Mouse (Mus musculus) liver, adult (tissue): ENCODE results near the gene Psmg3.

Source experiments
- GATA4 ChIP-seq: IDR thresholded peaks from 2 replicates; pipeline ENCODE4 v1.6.1; 2014; ENCODE audit warnings: mild to moderate bottlenecking, low read length; ENCODE audit not compliant: insufficient replicate concordance

Gene Psmg3

DNA sequence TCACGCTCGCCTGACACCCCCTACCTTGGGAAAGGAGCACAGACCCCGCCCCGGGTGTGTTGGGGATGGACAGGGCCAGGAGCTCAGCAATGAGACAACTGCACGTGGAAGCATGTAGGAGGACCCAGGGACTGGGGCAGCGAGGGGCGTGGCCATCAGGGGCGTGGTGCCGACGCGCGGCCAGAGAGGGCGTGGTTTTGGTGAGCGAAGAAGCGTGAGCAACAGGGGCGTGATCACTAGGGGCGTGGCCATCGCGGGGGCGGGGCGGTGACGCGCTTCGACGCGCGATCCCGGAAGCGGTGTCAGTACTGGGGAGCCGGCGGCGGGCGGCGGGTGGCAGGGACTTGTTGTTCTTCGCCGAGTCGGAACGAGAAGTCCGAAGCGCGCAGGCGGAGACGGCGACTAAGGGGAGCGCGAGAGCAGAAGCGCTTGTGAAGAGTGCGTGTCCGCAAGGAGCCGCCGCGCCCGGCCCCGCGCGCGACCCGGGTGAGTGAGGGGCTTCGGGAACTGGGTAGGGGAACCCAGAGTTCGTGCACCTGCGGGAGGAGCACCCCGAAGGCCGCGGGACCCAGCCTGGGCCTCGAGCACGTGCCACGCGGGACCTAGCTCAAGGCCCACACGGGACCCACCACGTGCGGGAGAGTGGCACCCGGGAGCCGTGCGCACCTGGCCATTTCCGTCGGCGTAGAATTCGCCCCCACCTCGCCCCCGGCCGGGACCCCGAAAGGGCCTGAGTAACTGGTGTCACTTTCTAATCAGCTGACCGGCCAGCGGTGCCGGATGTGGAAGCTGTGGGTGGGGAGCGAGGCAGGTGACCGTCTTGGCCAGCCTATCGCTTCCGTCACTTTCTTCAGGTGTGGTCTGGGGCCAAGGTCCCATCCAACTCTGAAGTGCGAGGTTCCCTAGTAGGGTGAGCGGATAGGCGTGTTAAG is 35.2 kb downstream of the Psmg3 start, which contains the start of gene Mafk:
Mafk (plus strand) TSS at position 287 of the 932 bp plus-strand sequence.
- no peak for TF ChIP-seq GATA4

DNA sequence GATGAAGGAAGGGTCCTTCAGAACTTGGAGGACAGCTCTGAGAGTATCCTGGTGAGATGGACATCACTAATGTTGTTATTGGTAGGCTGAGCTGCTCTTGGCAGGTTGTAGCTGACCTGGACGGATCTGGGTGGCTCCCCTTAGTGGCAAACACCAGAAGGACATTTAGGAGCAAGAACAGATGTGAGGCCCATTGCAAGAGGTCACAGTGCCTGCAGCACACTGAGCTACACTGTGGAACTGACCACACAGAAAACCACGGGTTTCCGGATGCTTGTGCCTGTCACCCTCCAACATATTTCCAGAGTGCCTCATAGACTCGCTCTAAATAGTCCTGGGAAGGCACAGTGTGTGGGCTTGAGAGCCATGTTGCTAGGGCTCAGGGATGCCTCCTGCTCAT is 37.2 kb downstream of the Psmg3 start:
- no peak for TF ChIP-seq GATA4

DNA sequence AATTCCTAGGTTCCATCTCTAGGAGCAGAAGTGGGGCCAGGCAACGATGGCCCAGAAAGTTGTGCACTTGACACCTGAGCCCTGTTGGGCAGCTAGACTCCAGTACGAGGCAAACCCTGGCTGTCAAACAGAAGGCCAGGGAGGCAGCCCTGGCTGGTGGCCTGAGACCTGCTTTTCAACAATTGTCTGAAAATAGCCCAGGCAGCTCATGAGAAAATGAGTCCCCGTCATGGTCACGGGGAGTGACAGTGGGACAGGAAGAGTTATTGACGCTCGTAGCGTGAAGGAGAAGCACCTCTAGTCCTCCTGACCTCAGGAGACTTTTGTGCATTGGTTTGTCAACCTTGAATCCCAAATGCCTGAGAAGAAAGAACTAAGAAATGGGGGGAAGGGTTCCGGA is 45.3 kb downstream of the Psmg3 start:
- TF ChIP-seq GATA4 = no peak

DNA sequence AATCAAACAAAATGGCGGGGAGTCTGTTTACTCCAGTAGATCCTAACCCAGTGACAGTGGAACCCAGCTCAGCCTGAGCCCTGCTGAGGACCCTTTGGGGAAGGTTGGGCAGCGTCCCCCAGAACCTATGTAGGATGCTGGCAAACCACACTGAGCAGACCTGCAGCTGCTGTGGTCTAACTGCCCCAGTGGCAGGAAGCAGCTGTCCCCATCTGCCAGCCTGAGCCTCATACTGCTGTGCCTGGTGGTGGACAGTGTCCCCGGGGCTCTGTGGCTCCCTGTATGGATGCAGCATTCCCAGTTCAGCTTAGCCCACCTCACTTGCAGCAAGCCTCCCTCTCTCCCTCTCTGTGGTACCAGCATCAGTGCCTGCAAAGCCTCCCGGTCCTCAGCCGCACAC is 49.7 kb downstream of the Psmg3 start:
- TF ChIP-seq GATA4 = no peak

DNA sequence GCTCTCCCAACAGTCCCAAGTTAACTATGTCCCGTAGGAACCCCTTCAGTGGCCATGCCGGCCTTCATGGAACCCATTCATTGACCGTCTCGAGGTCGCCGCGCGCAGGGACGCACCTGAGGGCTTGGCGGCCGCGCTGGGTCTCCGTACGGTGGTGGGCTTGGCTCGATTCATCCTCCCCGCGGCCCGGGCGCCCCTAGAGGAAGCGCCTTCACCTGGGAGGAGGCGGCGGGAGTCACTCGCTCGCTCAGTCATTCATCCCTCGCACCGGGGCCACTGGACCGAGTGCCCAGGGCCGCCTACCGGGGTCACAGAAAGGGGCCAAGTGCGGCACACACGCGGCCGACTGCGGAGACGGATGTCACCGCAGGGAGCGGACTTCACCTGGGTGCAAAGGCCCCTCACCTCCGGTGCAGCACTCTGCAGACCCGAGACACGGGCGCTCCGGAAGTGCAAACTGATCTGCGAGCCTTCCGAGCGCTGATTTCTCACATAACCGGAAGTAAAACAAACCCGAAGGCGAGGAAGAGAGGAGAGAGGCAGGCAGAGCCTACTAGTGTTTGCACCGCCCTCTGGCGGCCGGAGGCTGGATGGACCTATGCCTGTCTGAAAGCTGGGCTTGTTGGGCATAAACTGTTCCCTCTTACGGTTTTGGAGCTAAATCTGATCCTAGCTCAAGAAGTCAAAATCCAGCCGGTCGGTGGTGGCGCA is 51.3 kb downstream of the Psmg3 start, which contains the start of gene Ints1:
Ints1 (minus strand) TSS at position 459 of the 711 bp plus-strand sequence.
- peak; percentile 41; the same call in 1 of the 2 replicates for TF ChIP-seq GATA4
